Mouse (Mus musculus) liver, embryonic 13.5 days (tissue): ENCODE data around the gene Olfr223. TPM values are rescaled to one million over a fixed set of nuclear protein-coding genes. Genes with fewer than 3 reads are reported as not detected.

Experiments used
- ATAC-seq: fragments of 200-750 bp; cut with Nextera tagmentation; 2 replicates; pipeline ENCODE4 v1.8.0; 2017; ENCODE audit warnings: low read depth, mild to moderate bottlenecking, moderate number of reproducible peaks, moderate library complexity
- DNase-seq: peaks from one replicate; pipeline ENCODE4 v3.0.0; 2022
- H3K27ac ChIP-seq: fragments of 300-500 bp; sonication (generic); 2 replicates; pipeline ENCODE4 v1.5.1; 2015; ENCODE audit warnings: moderate library complexity, mild to moderate bottlenecking, inconsistent platforms
- H3K27me3 ChIP-seq: fragments of 300-500 bp; sonication (generic); 2 replicates; pipeline ENCODE4 v1.6.1; 2015; ENCODE audit warnings: mild to moderate bottlenecking, inconsistent platforms
- H3K36me3 ChIP-seq: fragments of 300-500 bp; sonication (generic); 2 replicates; pipeline ENCODE4 v1.6.1; 2015; ENCODE audit warnings: mild to moderate bottlenecking, inconsistent platforms
- H3K4me1 ChIP-seq: fragments of 300-500 bp; sonication (generic); replicated peaks from 2 replicates; pipeline ENCODE4 v1.6.1; 2015; ENCODE audit warnings: inconsistent platforms
- H3K4me2 ChIP-seq: fragments of 300-500 bp; sonication (generic); 2 replicates; pipeline ENCODE4 v1.6.1; 2015; ENCODE audit warnings: inconsistent platforms, mild to moderate bottlenecking, moderate library complexity
- H3K4me3 ChIP-seq: fragments of 300-500 bp; sonication (generic); replicated peaks from 2 replicates; pipeline ENCODE4 v1.5.1; 2015; ENCODE audit warnings: mild to moderate bottlenecking, inconsistent platforms
- H3K9ac ChIP-seq: fragments of 300-500 bp; sonication (generic); 2 replicates; pipeline ENCODE4 v1.6.1; 2015; ENCODE audit warnings: mild to moderate bottlenecking, inconsistent platforms
- H3K9me3 ChIP-seq: fragments of 300-500 bp; sonication (generic); replicated peaks from 2 replicates; pipeline ENCODE4 v1.6.1; 2016; ENCODE audit warnings: inconsistent platforms
- WGBS: fragments of 180-500 bp; shearing (Covaris S2); methylation state at CpG from one replicate; pipeline ENCODE4 v1.1.7; 2015; ENCODE audit not compliant: insufficient replicate concordance; 5-methylcytosine and 5-hydroxymethylcytosine counted together
- polyA plus RNA-seq: library from polyadenylated mRNA; unstranded; fragments of >200 nt; fragmentation: Nextera tagmentation; extraction: Ambion mirVana; gene quantifications from 2 replicates; pipeline ENCODE4 v1.2.1, GENCODE M21; 2015

Gene Olfr223
- polyA plus RNA-seq, 1 experiment from 2014 or later, result not detected

- WGBS, result 49% methylated on average over 3 of the region's 3 CpGs
- no peak for DNase-seq
- Histone ChIP-seq H3K36me3 (no peaks in the 10 kb centered on the region), H3K9ac (no peak overlapping the region), H3K4me3 (no peak overlapping the region), H3K9me3 (no peaks in the 10 kb centered on the region), H3K27ac (no peak overlapping the region), H3K27me3 (no peaks in the 10 kb centered on the region), H3K4me1 (0 out of 2 replicates have a peak, but pooled peaks cover 5% of the 10 kb centered on the region), H3K4me2 (no peak overlapping the region)
- ATAC-seq, result no peak
Measured at GRCm38 (mm10) chr11:59543376-59543775, 49.7 kb downstream of the Olfr223 start.

- no peak overlapping the region for H3K4me3 ChIP-seq
- no peak overlapping the region for H3K27ac ChIP-seq
- 27% methylated on average over 6 of the region's 6 CpGs for WGBS
- no peak overlapping the region for H3K9ac ChIP-seq
- no peak for ATAC-seq
- H3K4me2 ChIP-seq, result no peak overlapping the region
- no peak for DNase-seq
- H3K27me3 ChIP-seq, result no peaks in the 10 kb centered on the region
- 0 out of 2 replicates have a peak, but pooled peaks cover 5% of the 10 kb centered on the region for H3K4me1 ChIP-seq
- no peaks in the 10 kb centered on the region for H3K36me3 ChIP-seq
- H3K9me3 ChIP-seq, result no peaks in the 10 kb centered on the region
Measured at GRCm38 (mm10) chr11:59542442-59542841, 50.6 kb downstream of the Olfr223 start.

DNA sequence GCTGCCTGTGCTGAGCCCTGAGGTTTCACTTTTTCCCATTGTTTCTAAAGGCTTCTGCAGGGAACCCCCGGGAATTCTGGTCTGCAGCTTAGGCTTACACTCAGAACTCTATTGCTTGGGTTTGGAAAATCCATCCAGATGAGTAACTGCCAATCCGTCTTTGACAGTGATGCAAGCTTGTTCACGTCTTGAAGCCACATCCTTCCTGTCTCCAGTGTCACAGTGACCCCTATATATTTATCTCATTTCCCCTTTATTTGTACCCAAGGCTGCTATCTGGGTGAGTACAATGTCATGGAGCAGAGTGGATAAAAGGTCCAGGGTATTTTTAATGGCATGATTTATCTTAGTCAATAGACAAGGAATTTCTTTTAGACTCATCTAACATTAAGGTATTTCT is 51.8 kb downstream of the Olfr223 start, which contains the start of gene Nlrp3:
TSS of gene Nlrp3 (plus strand) at position 245 of the 400 bp plus-strand sequence.
- Histone ChIP-seq H3K9ac (no peak within 1 kb of the TSS), H3K4me2 (no peak within 1 kb of the TSS), H3K4me3 (no peak within 1 kb of the TSS), H3K27me3 (no peaks in the 10 kb centered on the region), H3K27ac (no peak within 1 kb of the TSS), H3K36me3 (no peaks in the 10 kb centered on the region), H3K4me1 (0 out of 2 replicates have a peak, but pooled peaks cover 5% of the 10 kb centered on the region), H3K9me3 (no peaks in the 10 kb centered on the region)
- DNase-seq (no peak), ATAC-seq (no peak)
- WGBS, result 16% methylated on average over 3 of the region's 3 CpGs

- H3K36me3 ChIP-seq, result no peaks in the 10 kb centered on the region
- H3K9ac ChIP-seq, result no peak overlapping the region
- H3K27ac ChIP-seq, result no peak overlapping the region
- no peak overlapping the region for H3K4me3 ChIP-seq
- WGBS, result 27% methylated on average over 3 of the region's 3 CpGs
- ATAC-seq (no peak), DNase-seq (no peak)
- no peaks in the 10 kb centered on the region for H3K9me3 ChIP-seq
- 0 out of 2 replicates have a peak, but pooled peaks cover 5% of the 10 kb centered on the region for H3K4me1 ChIP-seq
- H3K27me3 ChIP-seq, result no peaks in the 10 kb centered on the region
- H3K4me2 ChIP-seq, result no peak overlapping the region
Measured at GRCm38 (mm10) chr11:59540123-59540522, 53.0 kb downstream of the Olfr223 start.

Other genes starting within 250 kb of the Olfr223 start
- not detected in 2 replicates for gene Prss38, start 217.6 kb downstream of the Olfr223 start, polyA plus RNA-seq
- 5.2 and 5.3 TPM in 2 replicates for gene Jmjd4, start 143.2 kb downstream of the Olfr223 start, polyA plus RNA-seq
- gene Snap47, start 142.1 kb downstream of the Olfr223 start, polyA plus RNA-seq, result 26.8 and 31.0 TPM in 2 replicates
- 1.1 and 1.8 TPM in 2 replicates for gene Zfp867, start 120.8 kb downstream of the Olfr223 start, polyA plus RNA-seq
- 4.6 and 5.6 TPM in 2 replicates for gene Zkscan17, start 66.5 kb downstream of the Olfr223 start, polyA plus RNA-seq
- gene Nlrp3, start 51.7 kb downstream of the Olfr223 start, polyA plus RNA-seq, result 0.27 and 0.46 TPM in 2 replicates
- gene Olfr222, start 17.1 kb downstream of the Olfr223 start, polyA plus RNA-seq, result not detected in 2 replicates
- gene Mprip, start 68.0 kb upstream of the Olfr223 start, polyA plus RNA-seq, result 10.7 and 11.8 TPM in 2 replicates
- gene Pld6, start 194.4 kb upstream of the Olfr223 start, polyA plus RNA-seq, result 2.8 TPM in 2 replicates
- gene Flcn, start 216.7 kb upstream of the Olfr223 start, polyA plus RNA-seq, result 14.0 and 15.6 TPM in 2 replicates
- 13.6 and 14.4 TPM in 2 replicates for gene Nt5m, start 246.2 kb upstream of the Olfr223 start, polyA plus RNA-seq
- 127 and 141 TPM in 2 replicates for gene Cops3, start 246.5 kb upstream of the Olfr223 start, polyA plus RNA-seq